Mouse (Mus musculus) hindbrain, embryonic 16.5 days (tissue): Measurements from ENCODE around the gene Rexo4. TPM values are rescaled to one million over a fixed set of nuclear protein-coding genes. Genes with fewer than 3 reads are reported as not detected.

Experiments used
- ATAC-seq: fragments of 200-750 bp; cut with Nextera tagmentation; 2 replicates; pipeline ENCODE4 v1.8.0; 2017; ENCODE audit warnings: moderate TSS enrichment, moderate library complexity
- H3K27ac ChIP-seq: fragments of 300-500 bp; sonication (generic); 2 replicates; pipeline ENCODE4 v1.5.1; 2014; ENCODE audit warnings: low read depth, mild to moderate bottlenecking, control low read depth, low read length, moderate library complexity
- H3K27me3 ChIP-seq: fragments of 300-500 bp; sonication (generic); replicated peaks from 2 replicates; pipeline ENCODE4 v1.6.1; 2014; ENCODE audit warnings: low read length; ENCODE audit not compliant: control insufficient read depth, insufficient read depth
- H3K36me3 ChIP-seq: fragments of 300-500 bp; sonication (generic); 2 replicates; pipeline ENCODE4 v1.6.1; 2014; ENCODE audit warnings: mild to moderate bottlenecking, low read length, moderate library complexity, mixed read lengths; ENCODE audit not compliant: control insufficient read depth, insufficient read depth
- H3K4me1 ChIP-seq: fragments of 300-500 bp; sonication (generic); 2 replicates; pipeline ENCODE4 v1.6.1; 2014; ENCODE audit warnings: low read depth, low read length; ENCODE audit not compliant: control insufficient read depth, insufficient read depth
- H3K4me2 ChIP-seq: fragments of 300-500 bp; sonication (generic); 2 replicates; pipeline ENCODE4 v1.6.1; 2014; ENCODE audit warnings: mild to moderate bottlenecking, low read length, control low read depth, moderate library complexity
- H3K4me3 ChIP-seq: fragments of 300-500 bp; sonication (generic); 2 replicates; pipeline ENCODE4 v1.5.1; 2014; ENCODE audit warnings: mild to moderate bottlenecking, low read length, control low read depth, moderate library complexity
- H3K9ac ChIP-seq: fragments of 300-500 bp; sonication (generic); 2 replicates; pipeline ENCODE4 v1.6.1; 2014; ENCODE audit warnings: low read depth, mild to moderate bottlenecking, control low read depth, low read length, moderate library complexity
- H3K9me3 ChIP-seq: fragments of 300-500 bp; sonication (generic); 2 replicates; pipeline ENCODE4 v1.6.1; 2014; ENCODE audit warnings: mild to moderate bottlenecking, low read length, moderate library complexity; ENCODE audit not compliant: control insufficient read depth
- WGBS: fragments of 180-500 bp; shearing (Covaris S2); extraction: QIAGEN DNeasy Blood & Tissue Kit; methylation state at CpG from one replicate; pipeline ENCODE4 v1.1.7; 2014; 5-methylcytosine and 5-hydroxymethylcytosine counted together
- polyA plus RNA-seq: library from polyadenylated mRNA; unstranded; fragments of >200 nt; fragmentation: Nextera tagmentation; extraction: Ambion mirVana; gene quantifications from 2 replicates; pipeline ENCODE4 v1.2.1, GENCODE M21; 2015

The Rexo4 gene
- polyA plus RNA-seq, 1 experiment from 2014 or later, result 39.6 TPM

DNA sequence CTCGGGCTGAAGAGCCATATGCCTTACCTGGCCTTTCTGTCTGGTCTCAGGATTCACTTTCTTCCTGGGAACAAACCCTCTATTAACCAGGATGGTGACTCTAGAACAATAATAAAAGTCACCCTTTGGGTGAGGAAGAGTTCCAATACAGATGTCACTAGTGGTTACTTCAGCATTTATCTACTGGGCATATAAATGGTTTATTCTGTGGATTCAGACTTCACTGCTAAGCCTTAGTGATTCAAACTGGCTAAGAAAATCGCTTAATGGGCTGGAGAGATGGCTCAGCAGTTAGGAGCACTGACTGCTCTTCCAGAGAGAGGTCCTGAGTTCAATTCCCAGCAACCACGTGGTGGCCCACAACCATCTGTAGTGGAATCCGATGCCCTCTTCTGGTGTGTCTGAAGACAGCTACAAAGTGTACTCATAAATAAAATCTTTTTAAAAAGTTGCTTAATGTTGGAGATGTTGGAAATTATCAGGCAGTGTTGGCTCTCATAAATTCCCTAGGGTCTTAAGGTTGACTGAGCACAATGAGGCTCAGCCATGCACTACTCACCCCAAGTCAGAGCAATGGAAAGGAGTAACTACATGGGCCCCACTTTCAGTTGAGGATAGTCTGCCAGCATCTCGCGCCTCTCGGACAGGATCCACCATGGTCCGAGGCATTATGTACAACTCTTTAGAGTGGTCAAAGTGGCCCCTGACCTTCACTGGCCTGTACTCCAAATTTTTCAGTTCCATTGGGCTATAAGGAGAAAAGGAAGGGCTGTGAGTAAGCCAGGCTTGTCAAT, 49.8 kb downstream of the Rexo4 start:
- 63% methylated on average over 8 of the region's 8 CpGs for WGBS
- peaks cover 43% of the 10 kb centered on the region for H3K4me1 ChIP-seq
- H3K9me3 ChIP-seq, result no peaks in the 10 kb centered on the region
- H3K4me3 ChIP-seq, result no peak overlapping the region
- no peak overlapping the region for H3K27ac ChIP-seq
- no peaks in the 10 kb centered on the region for H3K27me3 ChIP-seq
- H3K4me2 ChIP-seq, result no peak overlapping the region
- peaks cover 35% of the 10 kb centered on the region for H3K36me3 ChIP-seq
- H3K9ac ChIP-seq, result no peak overlapping the region
- no peak for ATAC-seq

DNA sequence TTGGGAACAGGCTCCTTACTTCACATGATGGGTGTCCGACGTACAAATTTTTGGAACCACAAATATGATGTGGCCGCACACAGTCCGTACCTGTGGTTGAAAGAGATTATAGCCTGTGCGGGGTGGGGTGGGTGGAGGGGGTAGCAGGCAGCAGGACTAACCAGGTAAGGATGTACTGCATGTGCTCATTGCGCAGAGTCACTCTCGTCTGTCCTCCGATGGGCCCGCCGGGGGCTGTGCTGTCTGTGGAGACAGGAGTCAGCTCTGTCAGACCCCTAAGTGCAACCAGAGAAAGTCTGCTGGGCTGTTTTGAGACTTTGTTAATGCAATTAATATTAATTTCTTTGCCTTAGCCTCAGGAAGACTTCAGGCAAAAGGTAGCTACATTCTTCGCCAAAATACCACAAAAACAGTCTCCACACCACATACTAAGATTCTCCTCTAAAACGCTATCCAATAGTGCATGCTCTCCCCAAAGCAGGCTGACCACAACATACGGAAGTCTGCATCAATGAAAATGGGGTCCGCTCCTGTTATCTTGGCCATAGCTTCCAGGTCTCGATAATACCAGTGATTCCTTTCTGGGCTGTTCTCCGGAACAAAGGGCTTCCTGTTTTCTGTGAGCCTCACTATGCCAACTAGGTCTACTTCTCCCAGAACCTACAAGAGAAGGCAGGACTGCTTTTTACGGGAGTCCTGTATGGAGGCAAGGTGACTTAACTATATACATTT, 50.6 kb downstream of the Rexo4 start:
- peaks cover 51% of the 10 kb centered on the region for H3K4me1 ChIP-seq
- no peak overlapping the region for H3K4me3 ChIP-seq
- 84% methylated on average over 17 of the region's 17 CpGs for WGBS
- no peaks in the 10 kb centered on the region for H3K27me3 ChIP-seq
- H3K27ac ChIP-seq, result no peak overlapping the region
- H3K4me2 ChIP-seq, result no peak overlapping the region
- no peak for ATAC-seq
- H3K36me3 ChIP-seq, result peaks cover 28% of the 10 kb centered on the region
- H3K9ac ChIP-seq, result no peak overlapping the region
- H3K9me3 ChIP-seq, result no peaks in the 10 kb centered on the region

DNA sequence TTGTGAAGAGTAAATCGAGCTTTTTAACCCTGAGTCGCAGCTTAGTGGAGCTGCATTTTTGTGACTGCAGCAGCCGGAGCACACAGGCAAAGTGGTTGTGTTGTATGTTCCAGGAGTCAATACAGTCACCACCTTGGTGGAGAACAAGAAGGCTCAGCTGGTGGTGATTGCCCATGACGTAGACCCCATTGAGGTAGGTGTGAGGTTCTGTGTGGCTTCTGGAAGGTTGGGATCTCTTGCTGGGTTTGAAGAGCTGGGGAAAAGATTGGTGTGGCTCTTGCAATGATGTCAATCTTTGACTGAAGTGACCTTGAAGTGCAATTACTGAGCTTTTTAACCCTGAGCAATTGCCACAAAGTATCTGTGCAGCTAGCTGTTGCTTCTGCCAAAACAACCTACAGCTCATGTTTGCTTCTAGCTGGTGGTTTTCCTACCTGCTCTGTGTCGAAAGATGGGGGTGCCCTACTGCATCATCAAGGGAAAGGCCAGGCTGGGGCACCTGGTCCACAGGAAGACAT, 51.9 kb downstream of the Rexo4 start:
- H3K27me3 ChIP-seq, result no peaks in the 10 kb centered on the region
- H3K27ac ChIP-seq, result no peak overlapping the region
- ATAC-seq, result no peak
- H3K4me1 ChIP-seq, result peaks cover 46% of the 10 kb centered on the region
- H3K36me3 ChIP-seq, result peaks cover 29% of the 10 kb centered on the region
- H3K9ac ChIP-seq, result peak overlapping the region; percentile 91; the same call in 1 of the 2 replicates
- 73% methylated on average over 5 of the region's 5 CpGs for WGBS
- H3K4me3 ChIP-seq, result peak overlapping the region; percentile 85
- no peaks in the 10 kb centered on the region for H3K9me3 ChIP-seq
- peak overlapping the region; percentile 99 for H3K4me2 ChIP-seq

- H3K4me1 ChIP-seq, result peaks cover 41% of the 10 kb centered on the region
- peaks cover 34% of the 10 kb centered on the region for H3K36me3 ChIP-seq
- no peaks in the 10 kb centered on the region for H3K9me3 ChIP-seq
- H3K9ac ChIP-seq, result peak overlapping the region; percentile 91
- peak; percentile 38 for ATAC-seq
- 2% methylated on average over 36 of the region's 37 CpGs for WGBS
- H3K4me2 ChIP-seq, result peak overlapping the region; percentile 99
- H3K27me3 ChIP-seq, result no peaks in the 10 kb centered on the region
- peak overlapping the region; percentile 85 for H3K4me3 ChIP-seq
- H3K27ac ChIP-seq, result peak overlapping the region; percentile 91
Observed at GRCm38 (mm10) chr2:26910994-26911765, 53.0 kb downstream of the Rexo4 start.

GRCm38 (mm10) chr2:26910124-26910993, 53.8 kb downstream of the Rexo4 start, which contains the start of the genes Med22 and Rpl7a:
Med22 (minus strand) TSS chr2:26910677.
Rpl7a (plus strand) TSS chr2:26910764.
- H3K4me2 ChIP-seq, result peak within 1 kb of the TSS; percentile 99
- peak; percentile 94 for ATAC-seq
- under 1% methylated on average over 74 of the region's 74 CpGs for WGBS
- H3K36me3 ChIP-seq, result peaks cover 40% of the 10 kb centered on the region
- H3K27ac ChIP-seq, result peak within 1 kb of the TSS; percentile 91
- peak within 1 kb of the TSS; percentile 91 for H3K9ac ChIP-seq
- H3K4me3 ChIP-seq, result peak within 1 kb of the TSS; percentile 85
- no peaks in the 10 kb centered on the region for H3K9me3 ChIP-seq
- no peaks in the 10 kb centered on the region for H3K27me3 ChIP-seq
- peaks cover 37% of the 10 kb centered on the region for H3K4me1 ChIP-seq

- no peaks in the 10 kb centered on the region for H3K27me3 ChIP-seq
- peak overlapping the region; percentile 87 for H3K9ac ChIP-seq
- peak overlapping the region; percentile 85 for H3K4me3 ChIP-seq
- ATAC-seq, result no peak
- no peaks in the 10 kb centered on the region for H3K9me3 ChIP-seq
- H3K27ac ChIP-seq, result no peak overlapping the region
- H3K36me3 ChIP-seq, result peaks cover 40% of the 10 kb centered on the region
- peaks cover 31% of the 10 kb centered on the region for H3K4me1 ChIP-seq
- H3K4me2 ChIP-seq, result peak overlapping the region; percentile 77
Observed at GRCm38 (mm10) chr2:26909387-26909784, 54.8 kb downstream of the Rexo4 start.

DNA sequence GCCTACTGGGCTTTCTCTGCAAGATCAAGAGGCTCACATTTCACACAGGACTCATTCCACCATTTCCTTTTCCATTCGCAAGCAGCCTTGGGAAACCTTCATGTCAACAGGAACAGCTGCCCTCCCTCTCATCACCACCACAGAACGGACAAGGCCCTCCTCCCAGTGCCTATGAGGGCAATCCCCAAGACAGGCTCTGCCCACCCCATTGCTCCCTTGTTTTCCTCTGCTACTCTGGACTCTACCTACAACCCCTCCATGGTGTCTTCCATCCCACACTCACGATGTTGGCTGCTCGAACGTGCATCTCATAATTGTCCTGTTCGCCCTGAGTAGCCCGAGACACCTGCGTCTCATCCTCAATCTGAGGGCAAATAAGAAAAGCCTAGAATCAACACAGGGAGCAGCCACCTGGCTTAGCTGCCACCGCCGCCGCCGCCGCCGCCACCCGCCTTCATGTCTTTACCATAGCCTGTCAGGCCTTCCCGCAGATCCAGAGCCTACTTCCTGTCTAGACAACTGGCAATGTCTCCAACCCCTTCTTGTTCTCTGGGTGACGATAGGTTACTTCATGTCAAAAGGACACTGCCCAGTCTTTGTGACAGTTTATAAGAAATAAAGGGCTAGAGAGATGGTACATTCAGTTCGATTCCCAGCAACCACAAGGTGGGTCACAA, 55.3 kb downstream of the Rexo4 start:
- Histone ChIP-seq H3K4me3 (peak overlapping the region; percentile 85; the same call in 1 of the 2 replicates), H3K9me3 (no peaks in the 10 kb centered on the region), H3K4me2 (peak overlapping the region; percentile 77), H3K27me3 (no peaks in the 10 kb centered on the region), H3K9ac (peak overlapping the region; percentile 45), H3K4me1 (peaks cover 33% of the 10 kb centered on the region), H3K36me3 (peaks cover 35% of the 10 kb centered on the region), H3K27ac (no peak overlapping the region)
- ATAC-seq, result no peak
- 90% methylated on average over 18 of the region's 18 CpGs for WGBS

DNA sequence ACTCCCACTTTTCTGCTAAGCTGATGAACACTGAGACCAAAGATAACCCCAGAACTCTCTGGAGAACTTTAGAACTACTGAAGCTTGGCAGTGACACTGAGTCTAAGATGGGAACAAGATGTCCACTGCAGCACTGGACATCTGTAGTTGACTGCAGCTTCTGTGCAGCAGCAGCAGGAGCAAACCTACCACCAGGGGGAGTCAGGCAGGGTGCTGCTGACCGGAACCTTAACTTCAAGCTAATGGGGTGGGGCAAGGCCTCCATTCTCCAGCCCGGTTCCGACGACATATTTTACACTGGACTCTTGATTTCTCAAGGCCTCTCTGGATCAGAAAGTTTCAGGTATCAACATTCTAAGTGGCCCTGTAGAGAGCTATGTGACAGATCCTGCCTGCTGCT, 57.1 kb downstream of the Rexo4 start:
- H3K27me3 ChIP-seq, result no peaks in the 10 kb centered on the region
- no peak overlapping the region for H3K4me2 ChIP-seq
- H3K9ac ChIP-seq, result no peak overlapping the region
- H3K4me1 ChIP-seq, result peaks cover 34% of the 10 kb centered on the region
- H3K4me3 ChIP-seq, result no peak overlapping the region
- H3K27ac ChIP-seq, result no peak overlapping the region
- no peaks in the 10 kb centered on the region for H3K9me3 ChIP-seq
- WGBS, result 55% methylated on average over 4 of the region's 4 CpGs
- H3K36me3 ChIP-seq, result peaks cover 18% of the 10 kb centered on the region
- ATAC-seq, result no peak
